Mouse (Mus musculus) neural tube, embryonic 11.5 days (tissue): ENCODE measurements around the gene Antxr1. TPM values are rescaled to one million over a fixed set of nuclear protein-coding genes. Genes with fewer than 3 reads are reported as not detected.

ENCODE experiments used
- ATAC-seq: fragments of 200-750 bp; cut with Nextera tagmentation; 2 replicates; pipeline ENCODE4 v1.8.0; 2017; ENCODE audit warnings: moderate number of reproducible peaks, mild to moderate bottlenecking, moderate TSS enrichment, moderate library complexity; ENCODE audit not compliant: insufficient read depth, low FRiP score, low TSS enrichment
- DNase-seq: peaks from one replicate; pipeline ENCODE4 v3.0.0-alpha.2; 2015; ENCODE audit warnings: low spot score
- H3K27ac ChIP-seq: fragments of 300-500 bp; sonication (generic); 2 replicates; pipeline ENCODE4 v1.5.1; 2014; ENCODE audit warnings: low read depth, mild to moderate bottlenecking, low read length
- H3K27me3 ChIP-seq: fragments of 300-500 bp; sonication (generic); 2 replicates; pipeline ENCODE4 v1.6.1; 2014; ENCODE audit warnings: mild to moderate bottlenecking, low read length, mixed read lengths; ENCODE audit not compliant: control insufficient read depth, insufficient read depth
- H3K36me3 ChIP-seq: fragments of 300-500 bp; sonication (generic); 2 replicates; pipeline ENCODE4 v1.6.1; 2014; ENCODE audit warnings: mild to moderate bottlenecking, low read length, moderate library complexity, mixed read lengths; ENCODE audit not compliant: control insufficient read depth, insufficient read depth
- H3K4me1 ChIP-seq: fragments of 300-500 bp; sonication (generic); 2 replicates; pipeline ENCODE4 v1.6.1; 2014; ENCODE audit warnings: low read length, mixed read lengths; ENCODE audit not compliant: control insufficient read depth, insufficient read depth
- H3K4me2 ChIP-seq: fragments of 300-500 bp; sonication (generic); 2 replicates; pipeline ENCODE4 v1.6.1; 2014; ENCODE audit warnings: low read depth, mild to moderate bottlenecking, moderate library complexity
- H3K4me3 ChIP-seq: fragments of 300-500 bp; sonication (generic); 2 replicates; pipeline ENCODE4 v1.5.1; 2014; ENCODE audit warnings: low read depth, low read length
- H3K9ac ChIP-seq: fragments of 300-500 bp; sonication (generic); 2 replicates; pipeline ENCODE4 v1.6.1; 2014; ENCODE audit warnings: mild to moderate bottlenecking, low read length
- H3K9me3 ChIP-seq: fragments of 300-500 bp; sonication (generic); 2 replicates; pipeline ENCODE4 v1.6.1; 2016; ENCODE audit warnings: low read length; ENCODE audit not compliant: control insufficient read depth
- WGBS: fragments of 180-500 bp; shearing (Covaris S2); extraction: QIAGEN DNeasy Blood & Tissue Kit; methylation state at CpG from one replicate; pipeline ENCODE4 v1.1.7; 2014; 5-methylcytosine and 5-hydroxymethylcytosine counted together
- polyA plus RNA-seq: library from polyadenylated mRNA; unstranded; fragments of >200 nt; fragmentation: Nextera tagmentation; extraction: Ambion mirVana; gene quantifications from 2 replicates; pipeline ENCODE4 v1.2.1, GENCODE M21; 2014

Gene Antxr1
- polyA plus RNA-seq, 1 experiment from 2014 or later: 6.0 TPM

GRCm38 (mm10) chr6:87203065-87203464 is 132.6 kb downstream of the Antxr1 start:
- H3K4me1 ChIP-seq: no peaks in the 10 kb centered on the region
- ATAC-seq: no peak
- 0 out of 2 replicates have a peak, but pooled peaks cover 2% of the 10 kb centered on the region for H3K36me3 ChIP-seq
- H3K27ac ChIP-seq: no peak overlapping the region
- no peak overlapping the region for H3K4me2 ChIP-seq
- no peaks in the 10 kb centered on the region for H3K27me3 ChIP-seq
- 88% methylated on average over 2 of the region's 2 CpGs for WGBS
- DNase-seq: no peak
- H3K9me3 ChIP-seq: no peaks in the 10 kb centered on the region
- no peak overlapping the region for H3K9ac ChIP-seq
- no peak overlapping the region for H3K4me3 ChIP-seq

GRCm38 (mm10) chr6:87202048-87202605 is 133.5 kb downstream of the Antxr1 start:
- ATAC-seq (no peak), DNase-seq (no peak)
- Histone ChIP-seq H3K36me3 (0 out of 2 replicates have a peak, but pooled peaks cover 2% of the 10 kb centered on the region), H3K9ac (no peak overlapping the region), H3K4me1 (no peaks in the 10 kb centered on the region), H3K27ac (no peak overlapping the region), H3K4me2 (no peak overlapping the region), H3K9me3 (no peaks in the 10 kb centered on the region), H3K4me3 (no peak overlapping the region), H3K27me3 (no peaks in the 10 kb centered on the region)
- WGBS: 87% methylated on average over 13 of the region's 13 CpGs

GRCm38 (mm10) chr6:87189755-87190154 is 145.9 kb downstream of the Antxr1 start:
- DNase-seq (no peak), ATAC-seq (no peak)
- Histone ChIP-seq H3K9me3 (no peaks in the 10 kb centered on the region), H3K4me2 (no peak overlapping the region), H3K27me3 (no peaks in the 10 kb centered on the region), H3K27ac (no peak overlapping the region), H3K4me3 (no peak overlapping the region), H3K36me3 (no peaks in the 10 kb centered on the region), H3K4me1 (no peaks in the 10 kb centered on the region), H3K9ac (no peak overlapping the region)
- WGBS: 66% methylated on average over 3 of the region's 3 CpGs

- H3K9me3 ChIP-seq: no peaks in the 10 kb centered on the region
- H3K4me3 ChIP-seq: no peak overlapping the region
- H3K36me3 ChIP-seq: no peaks in the 10 kb centered on the region
- ATAC-seq (no peak), DNase-seq (no peak)
- no peaks in the 10 kb centered on the region for H3K27me3 ChIP-seq
- H3K4me2 ChIP-seq: no peak overlapping the region
- H3K4me1 ChIP-seq: no peaks in the 10 kb centered on the region
- WGBS: 83% methylated on average over 12 of the region's 12 CpGs
- H3K9ac ChIP-seq: no peak overlapping the region
- H3K27ac ChIP-seq: no peak overlapping the region
These were observed 148.6 kb downstream of the Antxr1 start for GRCm38 (mm10) chr6:87186988-87187387.

GRCm38 (mm10) chr6:87184418-87184817 is 151.2 kb downstream of the Antxr1 start:
- no peak overlapping the region for H3K27ac ChIP-seq
- no peaks in the 10 kb centered on the region for H3K36me3 ChIP-seq
- H3K4me3 ChIP-seq: no peak overlapping the region
- no peak for ATAC-seq
- H3K4me2 ChIP-seq: no peak overlapping the region
- WGBS: 80% methylated on average over 3 of the region's 3 CpGs
- no peaks in the 10 kb centered on the region for H3K4me1 ChIP-seq
- no peaks in the 10 kb centered on the region for H3K9me3 ChIP-seq
- H3K27me3 ChIP-seq: no peaks in the 10 kb centered on the region
- no peak for DNase-seq
- no peak overlapping the region for H3K9ac ChIP-seq

GRCm38 (mm10) chr6:87183981-87184380 is 151.6 kb downstream of the Antxr1 start:
- no peaks in the 10 kb centered on the region for H3K4me1 ChIP-seq
- no peak for ATAC-seq
- WGBS: 82% methylated on average over 11 of the region's 11 CpGs
- no peak for DNase-seq
- H3K27ac ChIP-seq: no peak overlapping the region
- H3K9ac ChIP-seq: no peak overlapping the region
- no peak overlapping the region for H3K4me2 ChIP-seq
- H3K9me3 ChIP-seq: no peaks in the 10 kb centered on the region
- H3K4me3 ChIP-seq: no peak overlapping the region
- no peaks in the 10 kb centered on the region for H3K36me3 ChIP-seq
- no peaks in the 10 kb centered on the region for H3K27me3 ChIP-seq

- Histone ChIP-seq H3K4me1 (no peaks in the 10 kb centered on the region), H3K4me2 (no peak overlapping the region), H3K9ac (no peak overlapping the region), H3K27me3 (no peaks in the 10 kb centered on the region), H3K27ac (no peak overlapping the region), H3K36me3 (no peaks in the 10 kb centered on the region), H3K9me3 (no peaks in the 10 kb centered on the region), H3K4me3 (no peak overlapping the region)
- ATAC-seq (no peak), DNase-seq (no peak)
- WGBS: 90% methylated on average over 8 of the region's 8 CpGs
These were observed 152.5 kb downstream of the Antxr1 start for GRCm38 (mm10) chr6:87183159-87183558.

GRCm38 (mm10) chr6:87182736-87183135 is 152.9 kb downstream of the Antxr1 start:
- DNase-seq (no peak), ATAC-seq (no peak)
- Histone ChIP-seq H3K4me3 (no peak overlapping the region), H3K4me1 (no peaks in the 10 kb centered on the region), H3K27ac (no peak overlapping the region), H3K36me3 (no peaks in the 10 kb centered on the region), H3K9me3 (no peaks in the 10 kb centered on the region), H3K9ac (no peak overlapping the region), H3K27me3 (no peaks in the 10 kb centered on the region), H3K4me2 (no peak overlapping the region)
- 88% methylated on average over 6 of the region's 6 CpGs for WGBS

- Histone ChIP-seq H3K36me3 (no peaks in the 10 kb centered on the region), H3K9me3 (no peaks in the 10 kb centered on the region), H3K4me1 (no peaks in the 10 kb centered on the region), H3K9ac (no peak overlapping the region), H3K27ac (no peak overlapping the region), H3K4me3 (no peak overlapping the region), H3K4me2 (no peak overlapping the region), H3K27me3 (no peaks in the 10 kb centered on the region)
- no peak for ATAC-seq
- no peak for DNase-seq
- 90% methylated on average over 3 of the region's 3 CpGs for WGBS
These were observed 164.2 kb downstream of the Antxr1 start for GRCm38 (mm10) chr6:87171461-87171860.
